Mouse (Mus musculus) lung, adult 2 months (tissue): ENCODE measurements around the gene Dcps.

Experiments
- CTCF ChIP-seq: fragments of 200-500 bp; IDR thresholded peaks from 2 replicates; pipeline ENCODE4 v1.5.1; 2011; ENCODE audit warnings: mild to moderate bottlenecking, low read length, control low read depth; ENCODE audit not compliant: insufficient read depth
- POLR2A ChIP-seq: fragments of 200-500 bp; IDR thresholded peaks from 2 replicates; pipeline ENCODE4 v1.6.1; 2011; ENCODE audit warnings: low read depth, mild to moderate bottlenecking, control low read depth, low read length, borderline replicate concordance; ENCODE audit errors: extremely low read depth

DNA sequence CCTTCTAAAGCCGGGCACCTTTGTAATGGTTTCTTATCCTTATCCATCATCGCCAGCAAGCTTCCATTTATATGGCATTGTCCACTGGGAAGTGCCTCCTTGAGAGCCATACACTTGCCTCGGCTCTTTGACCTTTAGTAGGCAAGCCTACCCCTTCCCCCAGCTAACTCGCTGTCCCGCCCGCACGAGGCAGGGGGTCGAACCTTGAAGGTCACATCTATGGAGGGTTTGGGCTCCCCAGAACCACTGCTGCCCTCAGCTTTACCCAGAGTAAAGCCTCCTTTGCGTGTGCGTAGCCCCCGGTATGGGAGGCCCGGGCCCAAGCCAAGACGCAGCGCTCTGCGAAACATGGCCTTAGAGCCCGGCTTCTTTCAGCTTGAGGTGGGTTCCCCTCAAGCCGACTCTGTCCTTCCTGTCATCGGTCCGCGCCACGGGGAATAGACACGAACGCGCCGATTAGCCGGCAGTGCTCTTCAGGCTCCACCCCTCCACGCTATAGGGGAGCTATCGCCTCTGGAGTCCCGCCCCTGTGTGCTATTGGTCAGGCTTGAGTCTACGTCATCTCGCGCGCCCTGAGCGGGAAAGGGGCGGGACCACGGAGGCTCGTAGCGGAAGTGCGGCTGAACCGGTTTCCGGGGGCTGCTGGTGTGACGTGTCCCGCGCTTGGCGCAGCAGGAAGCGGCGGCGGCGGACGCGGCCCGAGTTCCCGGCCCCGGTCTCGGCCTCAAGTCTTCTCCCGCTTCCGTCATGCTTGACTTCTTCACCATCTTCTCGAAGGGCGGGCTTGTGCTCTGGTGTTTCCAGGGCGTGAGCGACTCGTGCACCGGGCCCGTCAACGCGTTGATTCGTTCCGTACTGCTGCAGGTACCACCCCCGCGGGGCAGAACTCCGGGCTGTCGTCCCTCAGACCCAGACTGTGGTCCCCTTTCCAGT lies 34.9 kb upstream of the Dcps start, which contains the start of gene Foxred1:
- TF ChIP-seq POLR2A (peak; percentile 94), CTCF (no peak)
